Mouse (Mus musculus): Measurements from ENCODE around the gene Tnnt2.

The Tnnt2 gene

DNA sequence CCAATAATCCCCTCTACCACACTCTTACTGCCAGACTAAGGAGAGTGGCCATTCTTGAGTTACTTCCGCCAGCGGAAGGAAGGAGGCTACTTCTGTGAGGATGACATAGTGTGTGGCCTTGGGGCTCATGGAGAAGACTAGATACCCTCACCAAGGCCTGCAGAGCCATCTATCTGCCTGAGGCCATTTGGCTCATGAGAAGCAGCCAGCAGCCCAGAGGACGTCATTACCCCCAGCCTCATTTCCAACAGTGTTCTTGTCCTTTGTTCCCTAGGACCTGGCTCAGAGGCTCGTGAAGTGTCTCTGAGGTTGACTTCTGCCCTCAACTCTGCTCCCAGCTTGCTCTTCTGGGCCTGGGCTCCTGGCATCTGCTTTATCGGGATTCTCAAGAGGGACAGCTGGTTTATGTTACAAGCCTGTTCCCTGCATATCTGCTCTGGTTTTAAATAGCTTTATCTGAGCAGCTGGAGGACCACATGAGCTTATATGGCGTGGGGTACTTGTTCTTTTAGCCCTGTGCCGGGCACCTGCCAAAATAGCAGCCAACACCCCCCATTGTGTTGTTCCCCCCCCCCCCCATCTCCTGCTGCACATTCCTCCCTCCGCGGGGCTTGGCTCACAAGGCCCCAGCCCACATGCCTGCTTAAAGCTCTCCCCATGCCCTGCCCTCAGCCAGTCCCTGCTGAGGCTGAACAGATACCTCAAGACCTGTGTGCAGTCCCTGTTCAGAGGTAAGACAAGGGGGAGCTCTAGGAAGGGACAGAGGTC, at the start of gene Tnnt2:
Gene Tnnt2, plus strand, starts transcription at position 639 of the 768 bp plus-strand sequence.
- no peak for DNase-seq (ENCODE audit: inconsistent ontology term)

- no peak for DNase-seq (ENCODE audit: inconsistent ontology term)
These were observed 48.4 kb upstream of the Tnnt2 start for GRCm38 (mm10) chr1:135787799-135788198.

DNA sequence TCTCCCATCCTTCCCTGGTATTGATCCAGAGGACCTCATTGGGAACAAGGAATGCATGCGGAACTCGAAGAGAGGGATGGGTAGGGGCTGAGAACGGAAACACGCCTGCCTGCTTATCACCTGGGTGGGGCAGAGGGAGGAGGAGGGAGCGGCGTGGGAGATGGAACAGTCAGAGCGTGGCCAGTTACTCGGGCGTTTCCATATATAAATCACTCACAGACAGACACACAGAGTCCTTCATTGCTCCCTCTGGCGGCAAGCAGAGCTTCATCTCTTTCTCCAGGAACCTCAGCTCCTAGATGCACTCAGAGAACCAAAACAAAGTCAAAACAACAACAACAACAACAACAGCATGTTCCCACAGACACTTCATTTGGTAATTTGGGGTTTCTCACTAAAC, 47.4 kb upstream of the Tnnt2 start:
- no peak for DNase-seq (ENCODE audit: inconsistent ontology term)

- DNase-seq (ENCODE audit: inconsistent ontology term), result peak; percentile 74
These were observed 46.3 kb upstream of the Tnnt2 start for GRCm38 (mm10) chr1:135789815-135790214.

DNA sequence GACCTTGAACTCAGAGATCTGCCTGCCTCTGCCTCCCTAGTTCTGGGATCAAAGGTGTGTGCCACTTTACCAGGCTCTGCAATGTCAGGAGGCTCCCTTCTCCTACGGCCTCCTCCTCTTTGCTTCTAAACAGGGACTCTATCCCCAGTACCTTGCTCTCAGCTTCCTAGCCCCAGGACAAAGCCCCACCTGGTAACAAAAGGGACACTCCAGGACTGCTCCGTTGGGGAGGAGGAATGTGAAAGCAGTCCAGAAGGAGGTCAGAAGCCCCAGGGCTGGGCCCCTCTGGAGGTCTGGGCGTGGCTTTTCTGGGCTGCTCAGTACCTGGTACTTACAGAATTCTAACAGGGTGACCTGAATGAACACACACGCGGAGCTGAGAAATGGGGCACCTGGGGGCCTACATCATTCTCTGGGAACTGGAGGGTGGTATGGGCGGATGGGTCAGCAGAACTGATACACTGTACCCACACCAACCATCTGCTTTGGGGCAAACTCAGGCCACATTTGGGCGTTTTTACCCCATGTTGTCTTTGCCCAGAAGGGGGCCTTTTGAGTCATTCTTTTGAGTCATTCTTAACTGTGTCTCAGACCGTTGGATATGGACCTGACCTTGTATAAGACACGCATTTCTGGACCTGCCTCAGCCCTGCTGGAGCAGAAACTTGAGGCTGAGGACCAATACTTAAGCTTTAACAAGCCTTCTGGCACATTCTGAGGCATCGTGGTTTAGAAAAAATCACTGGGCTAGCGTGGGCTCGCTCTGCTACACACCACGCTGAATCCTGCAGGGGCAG, 43.8 kb upstream of the Tnnt2 start:
- no peak for DNase-seq (ENCODE audit: inconsistent ontology term)

- DNase-seq (ENCODE audit: inconsistent ontology term), result no peak
These were observed 42.6 kb upstream of the Tnnt2 start for GRCm38 (mm10) chr1:135793370-135794215.

- DNase-seq (ENCODE audit: inconsistent ontology term), result peak; percentile 66
These were observed 41.7 kb upstream of the Tnnt2 start for GRCm38 (mm10) chr1:135794216-135795134.

GRCm38 (mm10) chr1:135798492-135798891, 37.7 kb upstream of the Tnnt2 start:
- DNase-seq (ENCODE audit: inconsistent ontology term), result no peak

- DNase-seq (ENCODE audit: inconsistent ontology term), result no peak
These were observed 37.0 kb upstream of the Tnnt2 start for GRCm38 (mm10) chr1:135799109-135799627.

- DNase-seq (ENCODE audit: inconsistent ontology term), result no peak
These were observed 35.8 kb upstream of the Tnnt2 start for GRCm38 (mm10) chr1:135800192-135800950.

DNA sequence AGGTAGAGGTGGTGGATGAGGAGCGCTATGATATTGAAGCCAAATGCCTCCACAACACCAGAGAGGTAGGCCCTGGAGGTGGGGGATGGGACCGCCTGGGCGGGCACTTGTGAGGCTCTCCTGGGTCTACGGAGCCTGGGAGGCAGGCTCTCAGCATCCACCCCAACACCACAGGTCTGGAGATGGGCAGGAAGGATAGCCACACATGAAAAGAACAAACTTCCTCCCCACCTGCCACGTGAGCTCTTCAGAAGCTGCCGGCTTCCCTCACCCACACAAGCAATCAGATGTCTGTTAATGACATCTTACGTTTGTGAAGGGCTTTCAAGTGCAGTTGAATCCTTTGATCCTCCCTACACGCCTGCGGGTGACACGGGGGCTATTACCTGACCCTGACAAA, 28.6 kb upstream of the Tnnt2 start:
- DNase-seq (ENCODE audit: inconsistent ontology term), result no peak

- DNase-seq (ENCODE audit: inconsistent ontology term), result no peak
These were observed 26.0 kb upstream of the Tnnt2 start for GRCm38 (mm10) chr1:135810180-135810579.

- peak; percentile 70 for DNase-seq (ENCODE audit: inconsistent ontology term)
These were observed 25.0 kb upstream of the Tnnt2 start for GRCm38 (mm10) chr1:135811016-135811646.

GRCm38 (mm10) chr1:135812205-135812604, 23.9 kb upstream of the Tnnt2 start:
- DNase-seq (ENCODE audit: inconsistent ontology term), result no peak

GRCm38 (mm10) chr1:135812618-135813017, 23.5 kb upstream of the Tnnt2 start:
- no peak for DNase-seq (ENCODE audit: inconsistent ontology term)

- DNase-seq (ENCODE audit: inconsistent ontology term), result no peak
These were observed 23.1 kb upstream of the Tnnt2 start for GRCm38 (mm10) chr1:135813071-135813470.

DNA sequence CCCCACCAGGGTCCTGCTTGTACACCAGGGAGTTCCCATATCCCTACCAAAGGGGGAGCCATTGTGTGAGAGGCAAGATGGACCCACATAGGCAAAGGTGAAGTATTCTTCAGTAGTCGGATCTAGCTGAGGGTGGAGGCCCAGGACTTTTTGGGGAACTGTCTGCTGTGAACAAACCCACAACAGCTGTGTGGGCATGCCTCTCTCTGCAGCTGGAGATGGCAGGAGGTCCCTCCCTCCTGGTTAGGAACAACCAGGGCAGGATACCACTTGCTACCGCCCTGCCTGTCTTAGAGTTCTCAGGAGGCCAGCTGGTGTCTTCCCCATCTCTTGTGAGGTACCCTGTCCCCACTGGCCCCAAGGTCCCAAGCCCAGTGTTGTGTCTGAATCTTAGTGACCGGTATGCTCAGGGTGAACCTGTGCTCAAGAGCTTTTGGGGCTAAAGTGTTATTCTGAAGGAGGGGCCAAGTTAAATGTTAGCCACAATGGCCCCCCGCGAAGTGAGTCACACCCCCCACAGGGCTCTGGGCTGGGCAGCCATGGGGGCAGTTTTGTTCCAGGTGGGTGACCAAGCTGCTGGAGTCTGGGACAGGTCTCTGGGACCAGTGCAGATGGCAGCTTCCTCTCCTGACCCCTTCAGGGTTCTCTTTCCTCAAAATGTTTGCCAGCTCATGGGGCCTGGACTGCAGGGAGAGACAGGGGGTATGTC, 22.3 kb upstream of the Tnnt2 start:
- DNase-seq (ENCODE audit: inconsistent ontology term), result no peak

DNA sequence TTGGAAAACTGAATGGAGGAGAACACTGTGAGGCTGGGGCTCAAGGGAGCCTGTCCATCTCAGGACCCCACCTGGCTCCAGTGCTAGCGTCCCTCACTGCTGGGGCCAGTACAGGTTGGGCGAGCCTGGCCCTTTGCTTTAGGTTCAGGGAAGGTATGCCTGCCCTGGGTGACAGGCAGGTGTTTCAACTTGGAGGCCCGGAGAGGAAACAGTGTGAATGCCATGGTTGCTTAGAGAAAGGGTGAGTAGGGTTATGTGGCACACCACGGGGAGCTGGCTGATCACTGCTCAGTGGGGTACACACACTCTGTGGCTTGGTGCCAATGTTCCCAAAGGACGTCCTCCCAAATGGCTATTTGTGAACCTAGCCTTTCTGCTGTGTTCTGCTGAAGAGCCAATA, 21.6 kb upstream of the Tnnt2 start:
- DNase-seq (ENCODE audit: inconsistent ontology term), result no peak

- no peak for DNase-seq (ENCODE audit: inconsistent ontology term)
These were observed 18.6 kb upstream of the Tnnt2 start for GRCm38 (mm10) chr1:135817595-135817994.
